Mouse (Mus musculus): ENCODE results near the gene Rbm12b1.
"Not testable (repeated sequence)": the region's sequence is repeated elsewhere in the genome, so short reads cannot be mapped to it uniquely, and the experiment has no call there.

Rbm12b1 gene

GRCm38 (mm10) chr4:12140141-12140567 is at the start of gene Rbm12b1:
Gene Rbm12b1, plus strand, starts transcription at chr4:12140264.
- peak; percentile 70 for DNase-seq

GRCm38 (mm10) chr4:12140592-12141062 is 563 bp downstream of the Rbm12b1 start:
- DNase-seq, result not testable (repeated sequence)

DNA sequence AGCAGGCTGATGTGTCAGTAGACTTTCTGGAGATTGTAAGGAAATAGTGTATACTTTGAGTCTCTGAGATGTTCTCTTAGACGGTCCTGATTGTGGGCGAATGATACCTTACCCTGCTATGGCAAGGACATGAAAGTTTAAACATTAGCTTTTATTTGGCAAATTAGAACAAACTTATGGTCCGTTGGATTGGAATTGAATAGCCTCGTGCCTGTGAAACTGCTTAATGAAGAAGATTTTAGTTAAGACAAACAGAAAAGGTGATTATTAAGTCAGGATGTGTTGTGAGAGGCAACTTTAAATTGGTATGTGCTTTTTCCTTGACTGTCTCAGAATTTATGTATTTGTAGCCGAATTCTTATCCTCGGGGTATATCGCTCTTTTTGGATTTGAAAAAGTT is 1.5 kb downstream of the Rbm12b1 start:
- not testable (repeated sequence) for DNase-seq

GRCm38 (mm10) chr4:12147660-12148059 is 7.6 kb downstream of the Rbm12b1 start:
- DNase-seq, result no peak

DNA sequence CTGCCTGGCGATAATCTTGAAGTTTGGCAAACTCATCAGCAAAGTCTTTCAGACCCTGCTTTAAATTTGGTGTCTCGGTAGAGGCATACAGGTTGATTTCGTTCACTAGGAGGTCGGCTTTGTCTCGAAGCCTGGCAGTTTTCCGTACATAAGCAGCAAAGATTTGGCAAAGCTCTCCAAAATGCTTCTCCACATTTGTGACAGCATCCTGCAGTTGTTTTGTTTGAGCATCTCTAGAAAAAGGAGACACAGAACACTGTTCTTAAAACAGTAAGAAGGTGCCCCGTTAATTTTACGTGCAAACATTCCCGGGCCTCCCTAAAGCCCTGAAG is 30.9 kb downstream of the Rbm12b1 start:
- no peak for DNase-seq

DNA sequence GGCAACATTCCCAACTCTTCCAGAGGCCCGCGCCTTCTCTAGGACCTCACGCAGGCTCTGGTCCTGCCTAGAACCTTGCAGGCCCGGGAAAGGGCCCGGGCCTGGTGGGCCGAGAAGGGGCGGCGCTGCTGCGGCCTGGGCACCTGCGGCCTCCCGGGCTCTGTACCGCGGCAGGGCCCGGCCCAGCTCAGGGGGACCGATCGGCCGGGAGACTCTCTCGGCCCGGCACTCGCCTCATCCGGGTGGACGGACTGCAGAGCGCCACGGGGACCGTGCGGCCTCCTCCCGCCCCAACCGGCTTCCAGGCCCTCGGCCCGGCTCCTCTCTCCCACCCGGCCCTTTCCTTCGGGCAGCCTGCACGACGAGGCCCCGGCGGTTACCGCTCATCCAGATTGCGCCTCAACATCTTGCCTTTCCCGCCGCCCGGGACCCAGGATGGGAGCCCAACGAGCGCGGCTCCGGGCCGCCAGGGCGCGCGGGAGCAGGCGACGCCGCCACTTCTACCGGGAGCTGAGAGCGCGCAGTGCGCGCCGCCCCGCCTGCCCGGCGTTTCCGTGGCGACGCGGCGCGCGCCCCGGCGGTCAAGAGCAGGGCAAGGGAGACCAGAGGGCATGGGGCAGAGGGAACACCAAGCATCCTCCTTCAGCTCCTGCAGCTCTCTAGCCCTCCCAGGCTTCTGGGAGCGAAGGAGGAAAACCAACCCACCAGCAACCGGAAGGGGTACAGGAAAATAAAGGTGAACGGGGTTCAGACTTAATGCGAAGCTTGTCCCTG is 31.4 kb downstream of the Rbm12b1 start, which contains the start of gene Fam92a:
Gene Fam92a (minus strand): TSS at position 698 of the 774 bp plus-strand sequence.
- DNase-seq, result peak; percentile 70

GRCm38 (mm10) chr4:12178992-12179391 is 38.9 kb downstream of the Rbm12b1 start:
- DNase-seq, result peak; percentile 41

All from right cerebral cortex, postnatal 4 days (tissue).